Mouse (Mus musculus): Measurements from ENCODE around the gene Rrnad1. TPM values are rescaled to one million over a fixed set of nuclear protein-coding genes. Genes with fewer than 3 reads are reported as not detected.

Gene Rrnad1
- polyA plus RNA-seq, 1 experiment from 2014 or later: 13.6 TPM

- H3K36me3 ChIP-seq: no peaks in the 10 kb centered on the region
- H3K4me1 ChIP-seq (replicated peaks): peaks cover 76% of the 10 kb centered on the region
- no peaks in the 10 kb centered on the region for H3K9me3 ChIP-seq (replicated peaks)
- H3K27me3 ChIP-seq (replicated peaks): peaks cover 70% of the 10 kb centered on the region
- 2% methylated on average over 35 of the region's 35 CpGs for WGBS
- H3K4me3 ChIP-seq: peak within 1 kb of the TSS; percentile 44
- ATAC-seq (ENCODE audit: insufficient number of reproducible peaks, low FRiP score): no peak
- H3K9ac ChIP-seq: peak within 1 kb of the TSS; percentile 74
- peak within 1 kb of the TSS; percentile 79 for H3K4me2 ChIP-seq
- H3K27ac ChIP-seq (ENCODE audit: poor library complexity, severe bottlenecking): no peak within 1 kb of the TSS
Observed at GRCm38 (mm10) chr3:87948378-87949265, 18.1 kb upstream of the Rrnad1 start, which contains the start of gene Crabp2. Gene Crabp2, plus strand, starts transcription at chr3:87948666.

DNA sequence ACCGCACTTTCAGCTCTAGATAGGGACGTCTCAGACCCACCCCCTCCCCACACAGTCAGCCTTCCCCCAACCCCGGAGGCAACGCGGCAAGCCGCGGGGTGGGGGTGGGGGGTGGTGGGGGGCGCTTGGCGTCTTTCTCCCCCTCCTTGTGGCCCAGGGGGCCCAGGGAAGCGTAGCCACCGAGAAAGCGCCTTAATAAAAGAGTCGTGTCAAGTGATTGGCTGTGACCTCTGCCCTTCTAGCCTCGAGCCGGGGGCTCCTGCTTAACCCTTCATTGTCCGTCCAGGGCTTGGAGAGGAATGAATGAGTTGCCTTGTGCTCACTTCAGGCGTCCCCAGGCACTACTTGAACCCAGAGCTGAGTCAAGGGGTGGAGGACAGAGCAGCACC is 17.3 kb upstream of the Rrnad1 start:
- Histone ChIP-seq H3K4me2 (peak overlapping the region; percentile 79), H3K27ac (ENCODE audit: poor library complexity, severe bottlenecking) (no peak overlapping the region), H3K9me3 (replicated peaks) (no peaks in the 10 kb centered on the region), H3K9ac (peak overlapping the region; percentile 74), H3K4me1 (replicated peaks) (peaks cover 73% of the 10 kb centered on the region), H3K27me3 (replicated peaks) (peaks cover 70% of the 10 kb centered on the region), H3K4me3 (peak overlapping the region; percentile 44), H3K36me3 (0 out of 2 replicates have a peak, but pooled peaks cover 2% of the 10 kb centered on the region)
- WGBS: 0% methylated on average over 17 of the region's 17 CpGs
- no peak for ATAC-seq (ENCODE audit: insufficient number of reproducible peaks, low FRiP score)

DNA sequence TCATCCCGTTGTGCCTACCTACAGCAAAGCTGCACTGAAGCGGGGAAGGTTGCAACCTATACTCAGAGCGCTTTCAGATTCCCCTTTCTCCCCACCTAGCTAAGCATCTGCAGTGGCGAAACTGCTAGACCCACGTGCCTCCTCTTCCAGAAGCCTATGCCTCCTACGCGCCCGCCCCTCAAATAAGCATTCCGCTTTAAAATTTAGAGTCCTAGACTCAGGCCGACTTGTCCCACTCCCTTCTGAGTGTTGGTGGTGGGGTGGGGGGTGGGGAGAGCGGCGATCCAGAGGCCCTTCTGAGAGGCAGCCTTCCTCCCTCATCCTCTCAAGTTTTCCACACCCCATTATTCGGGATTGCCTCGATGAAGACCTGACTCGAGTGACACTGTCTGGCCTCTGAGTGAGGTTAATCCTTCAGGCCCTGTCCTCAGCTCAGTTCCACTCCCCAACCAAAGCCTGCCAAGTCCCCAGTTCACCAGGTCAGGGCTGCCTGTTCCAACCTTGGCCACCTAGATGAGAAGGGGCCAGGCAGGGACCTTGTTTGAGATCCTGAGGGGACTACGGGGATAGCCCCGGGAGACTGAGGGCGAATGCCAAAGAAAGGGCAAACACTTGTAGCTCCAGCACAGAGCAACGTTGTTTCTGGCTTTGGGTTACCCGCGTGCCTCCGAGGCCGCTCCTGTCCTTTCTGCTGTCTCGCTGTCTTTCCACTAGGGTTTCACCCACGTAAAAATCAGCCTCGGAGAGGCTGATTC is 16.7 kb upstream of the Rrnad1 start:
- H3K27me3 ChIP-seq (replicated peaks): peaks cover 70% of the 10 kb centered on the region
- no peak for ATAC-seq (ENCODE audit: insufficient number of reproducible peaks, low FRiP score)
- 5% methylated on average over 26 of the region's 26 CpGs for WGBS

DNA sequence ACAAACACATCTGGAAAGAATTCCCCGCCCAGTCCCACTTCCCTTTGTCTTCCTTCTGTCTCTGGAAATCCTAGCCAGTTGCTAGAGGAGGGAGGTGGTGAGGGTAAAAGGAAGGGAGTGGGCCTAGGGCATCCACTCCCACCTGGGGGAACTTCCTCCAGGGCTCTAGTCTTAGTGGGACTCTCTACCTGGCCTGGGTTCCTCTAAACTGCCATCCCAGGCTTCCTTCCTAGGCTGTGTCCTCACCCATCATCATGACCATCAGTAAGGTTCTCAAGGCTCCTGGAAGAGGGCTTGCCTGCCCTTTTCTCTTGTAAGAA is 16.0 kb upstream of the Rrnad1 start:
- no peak for ATAC-seq (ENCODE audit: insufficient number of reproducible peaks, low FRiP score)
- 54% methylated on average over 1 of the region's 1 CpGs for WGBS
- peaks cover 14% of the 10 kb centered on the region for H3K36me3 ChIP-seq
- no peaks in the 10 kb centered on the region for H3K9me3 ChIP-seq (replicated peaks)
- peaks cover 60% of the 10 kb centered on the region for H3K4me1 ChIP-seq (replicated peaks)
- H3K9ac ChIP-seq: no peak overlapping the region
- peak overlapping the region; percentile 79; the same call in 1 of the 2 replicates for H3K4me2 ChIP-seq
- no peak overlapping the region for H3K27ac ChIP-seq (ENCODE audit: poor library complexity, severe bottlenecking)
- H3K4me3 ChIP-seq: no peak overlapping the region
- H3K27me3 ChIP-seq (replicated peaks): peaks cover 66% of the 10 kb centered on the region

More for the DNA sequence above, 16.7 kb upstream of the Rrnad1 start:
- Histone ChIP-seq H3K36me3 (peaks cover 7% of the 10 kb centered on the region), H3K27ac (ENCODE audit: poor library complexity, severe bottlenecking) (no peak overlapping the region), H3K9me3 (replicated peaks) (no peaks in the 10 kb centered on the region), H3K4me3 (peak overlapping the region; percentile 44), H3K4me2 (peak overlapping the region; percentile 79), H3K9ac (peak overlapping the region; percentile 74), H3K4me1 (replicated peaks) (peaks cover 67% of the 10 kb centered on the region)

GRCm38 (mm10) chr3:87945781-87946540 is 15.4 kb upstream of the Rrnad1 start:
- no peak for ATAC-seq (ENCODE audit: insufficient number of reproducible peaks, low FRiP score)
- Histone ChIP-seq H3K9me3 (replicated peaks) (no peaks in the 10 kb centered on the region), H3K4me2 (no peak overlapping the region), H3K27ac (ENCODE audit: poor library complexity, severe bottlenecking) (no peak overlapping the region), H3K9ac (no peak overlapping the region), H3K36me3 (peaks cover 20% of the 10 kb centered on the region), H3K27me3 (replicated peaks) (peaks cover 60% of the 10 kb centered on the region), H3K4me1 (replicated peaks) (peaks cover 60% of the 10 kb centered on the region), H3K4me3 (no peak overlapping the region)
- WGBS: 43% methylated on average over 12 of the region's 12 CpGs

GRCm38 (mm10) chr3:87944838-87945600 is 14.5 kb upstream of the Rrnad1 start:
- Histone ChIP-seq H3K9ac (no peak overlapping the region), H3K27me3 (replicated peaks) (peaks cover 51% of the 10 kb centered on the region), H3K9me3 (replicated peaks) (no peaks in the 10 kb centered on the region), H3K4me3 (no peak overlapping the region), H3K4me2 (peak overlapping the region; percentile 4; the same call in 1 of the 2 replicates), H3K4me1 (replicated peaks) (peaks cover 55% of the 10 kb centered on the region), H3K27ac (ENCODE audit: poor library complexity, severe bottlenecking) (peak overlapping the region; percentile 39; the same call in 1 of the 2 replicates), H3K36me3 (peaks cover 27% of the 10 kb centered on the region)
- peak; percentile 81 for ATAC-seq (ENCODE audit: insufficient number of reproducible peaks, low FRiP score)
- 27% methylated on average over 4 of the region's 4 CpGs for WGBS

- H3K27me3 ChIP-seq (replicated peaks): peaks cover 37% of the 10 kb centered on the region
- no peak overlapping the region for H3K4me2 ChIP-seq
- no peak overlapping the region for H3K27ac ChIP-seq (ENCODE audit: poor library complexity, severe bottlenecking)
- no peak for ATAC-seq (ENCODE audit: insufficient number of reproducible peaks, low FRiP score)
- H3K4me1 ChIP-seq (replicated peaks): peaks cover 43% of the 10 kb centered on the region
- no peak overlapping the region for H3K9ac ChIP-seq
- H3K36me3 ChIP-seq: peaks cover 42% of the 10 kb centered on the region
- no peaks in the 10 kb centered on the region for H3K9me3 ChIP-seq (replicated peaks)
- WGBS: 70% methylated on average over 7 of the region's 7 CpGs
- H3K4me3 ChIP-seq: no peak overlapping the region
Observed at GRCm38 (mm10) chr3:87943586-87943985, 13.1 kb upstream of the Rrnad1 start.

- 91% methylated on average over 2 of the region's 2 CpGs for WGBS
- Histone ChIP-seq H3K36me3 (peaks cover 53% of the 10 kb centered on the region), H3K9me3 (replicated peaks) (no peaks in the 10 kb centered on the region), H3K9ac (no peak overlapping the region), H3K4me1 (replicated peaks) (peaks cover 32% of the 10 kb centered on the region), H3K27me3 (replicated peaks) (peaks cover 26% of the 10 kb centered on the region), H3K4me3 (no peak overlapping the region), H3K27ac (ENCODE audit: poor library complexity, severe bottlenecking) (no peak overlapping the region), H3K4me2 (no peak overlapping the region)
- ATAC-seq (ENCODE audit: insufficient number of reproducible peaks, low FRiP score): no peak
Observed at GRCm38 (mm10) chr3:87942471-87942870, 12.0 kb upstream of the Rrnad1 start.

- H3K4me2 ChIP-seq: no peak overlapping the region
- peaks cover 7% of the 10 kb centered on the region for H3K27me3 ChIP-seq (replicated peaks)
- H3K9ac ChIP-seq: no peak overlapping the region
- H3K9me3 ChIP-seq (replicated peaks): no peaks in the 10 kb centered on the region
- ATAC-seq (ENCODE audit: insufficient number of reproducible peaks, low FRiP score): no peak
- no peak overlapping the region for H3K4me3 ChIP-seq
- WGBS: 81% methylated on average over 5 of the region's 5 CpGs
- peaks cover 20% of the 10 kb centered on the region for H3K4me1 ChIP-seq (replicated peaks)
- peaks cover 68% of the 10 kb centered on the region for H3K36me3 ChIP-seq
- no peak overlapping the region for H3K27ac ChIP-seq (ENCODE audit: poor library complexity, severe bottlenecking)
Observed at GRCm38 (mm10) chr3:87940611-87941010, 10.1 kb upstream of the Rrnad1 start.

- Histone ChIP-seq H3K27ac (ENCODE audit: poor library complexity, severe bottlenecking) (no peak overlapping the region), H3K27me3 (replicated peaks) (no peaks in the 10 kb centered on the region), H3K36me3 (peaks cover 77% of the 10 kb centered on the region), H3K4me1 (replicated peaks) (peaks cover 23% of the 10 kb centered on the region), H3K9me3 (replicated peaks) (no peaks in the 10 kb centered on the region), H3K4me3 (no peak overlapping the region), H3K9ac (no peak overlapping the region), H3K4me2 (no peak overlapping the region)
- ATAC-seq (ENCODE audit: insufficient number of reproducible peaks, low FRiP score): no peak
- WGBS: 97% methylated on average over 2 of the region's 2 CpGs
Observed at GRCm38 (mm10) chr3:87935776-87936175, 5.3 kb upstream of the Rrnad1 start.
